Mouse (Mus musculus) forebrain, embryonic 14.5 days (tissue): ENCODE measurements around the gene Isca1. TPM values are rescaled to one million over a fixed set of nuclear protein-coding genes. Genes with fewer than 3 reads are reported as not detected.
"Not testable (repeated sequence)": the region's sequence is repeated elsewhere in the genome, so short reads cannot be mapped to it uniquely, and the experiment has no call there.

Experiments
- ATAC-seq: fragments of 200-750 bp; cut with Nextera tagmentation; 2 replicates; pipeline ENCODE4 v1.8.0; 2017; ENCODE audit warnings: mild to moderate bottlenecking, moderate library complexity
- DNase-seq: peaks from one replicate; pipeline ENCODE4 v3.0.0-alpha.2; 2015; ENCODE audit warnings: low spot score
- H3K27ac ChIP-seq: fragments of 300-500 bp; sonication (generic); 2 replicates; pipeline ENCODE4 v1.5.1; 2014; ENCODE audit warnings: low read depth, mild to moderate bottlenecking, control low read depth, low read length, moderate library complexity
- H3K27me3 ChIP-seq: fragments of 300-500 bp; sonication (generic); replicated peaks from 2 replicates; pipeline ENCODE4 v1.6.1; 2014; ENCODE audit warnings: low read length, control low read depth, mixed read lengths; ENCODE audit not compliant: control insufficient read depth, insufficient read depth
- H3K36me3 ChIP-seq: fragments of 300-500 bp; sonication (generic); 2 replicates; pipeline ENCODE4 v1.6.1; 2014; ENCODE audit warnings: low read length, control low read depth; ENCODE audit not compliant: control insufficient read depth, insufficient read depth
- H3K4me1 ChIP-seq: fragments of 300-500 bp; sonication (generic); 2 replicates; pipeline ENCODE4 v1.6.1; 2014; ENCODE audit warnings: antibody characterized with exemption, low read length, control low read depth; ENCODE audit not compliant: control insufficient read depth, insufficient read depth
- H3K4me2 ChIP-seq: fragments of 300-500 bp; sonication (generic); 2 replicates; pipeline ENCODE4 v1.6.1; 2014; ENCODE audit warnings: mild to moderate bottlenecking, control low read depth, low read length
- H3K4me3 ChIP-seq: fragments of 300-500 bp; sonication (generic); 2 replicates; pipeline ENCODE4 v1.5.1; 2014; ENCODE audit warnings: low read depth, low read length, control low read depth
- H3K9ac ChIP-seq: fragments of 300-500 bp; sonication (generic); 2 replicates; pipeline ENCODE4 v1.6.1; 2014; ENCODE audit warnings: mild to moderate bottlenecking, low read length, control low read depth, moderate library complexity
- H3K9me3 ChIP-seq: fragments of 300-500 bp; sonication (generic); replicated peaks from 2 replicates; pipeline ENCODE4 v1.6.1; 2016; ENCODE audit warnings: low read length, control low read depth, mixed read lengths; ENCODE audit not compliant: control insufficient read depth
- WGBS: fragments of 180-500 bp; shearing (Covaris S2); extraction: QIAGEN DNeasy Blood & Tissue Kit; methylation state at CpG from one replicate; pipeline ENCODE4 v1.1.7; 2014; 5-methylcytosine and 5-hydroxymethylcytosine counted together
- polyA plus RNA-seq: library from polyadenylated mRNA; unstranded; fragments of >200 nt; fragmentation: Nextera tagmentation; extraction: Ambion mirVana; gene quantifications from 2 replicates; pipeline ENCODE4 v1.2.1, GENCODE M21; 2014

The Isca1 gene
- polyA plus RNA-seq, 1 experiment from 2014 or later = 178 TPM

DNA sequence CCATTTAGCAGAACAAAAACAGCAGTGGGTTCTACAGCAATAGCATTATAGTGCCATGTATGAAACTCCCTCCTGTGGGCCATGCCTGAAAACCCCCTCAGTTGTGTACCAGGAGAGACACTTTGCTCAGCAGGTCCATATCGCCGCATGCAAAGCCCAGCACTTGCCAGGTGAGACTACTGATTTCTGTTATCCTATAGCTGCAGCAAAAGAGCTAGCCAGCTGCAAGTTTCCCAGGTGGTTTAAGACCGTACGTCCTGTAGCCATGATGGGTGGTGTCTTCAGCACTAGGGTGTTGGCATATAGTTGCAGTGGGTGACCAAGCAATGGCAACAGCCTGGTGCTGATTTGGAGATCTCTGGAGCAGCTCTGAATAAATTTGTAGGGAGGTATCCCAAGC is 30.2 kb downstream of the Isca1 start:
- H3K4me2 ChIP-seq = no peak overlapping the region
- no peaks in the 10 kb centered on the region for H3K4me1 ChIP-seq
- H3K4me3 ChIP-seq = no peak overlapping the region
- DNase-seq = no peak
- no peak overlapping the region for H3K9ac ChIP-seq
- 90% methylated on average over 4 of the region's 4 CpGs for WGBS
- H3K27me3 ChIP-seq = no peaks in the 10 kb centered on the region
- no peak for ATAC-seq
- H3K9me3 ChIP-seq = no peaks in the 10 kb centered on the region
- H3K27ac ChIP-seq = no peak overlapping the region
- H3K36me3 ChIP-seq = no peaks in the 10 kb centered on the region

DNA sequence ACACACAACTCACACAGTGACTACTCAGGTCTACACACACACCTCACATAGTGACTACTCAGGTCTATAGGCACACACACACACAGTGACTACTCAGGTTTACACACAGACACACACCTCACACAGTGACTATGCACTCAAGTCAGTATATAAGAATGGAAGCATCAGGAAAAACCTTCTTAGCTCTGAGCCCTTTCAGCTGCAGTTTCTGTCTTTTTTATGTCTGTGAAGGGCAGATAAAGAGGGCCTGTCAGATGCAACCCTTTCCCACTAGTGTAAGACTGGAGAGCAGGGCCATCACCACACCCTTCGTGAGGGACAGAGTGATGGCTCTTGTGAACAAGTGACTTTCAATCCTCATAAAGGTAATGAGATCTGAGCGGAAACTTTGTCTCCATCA is 31.2 kb downstream of the Isca1 start:
- H3K9me3 ChIP-seq = no peaks in the 10 kb centered on the region

DNA sequence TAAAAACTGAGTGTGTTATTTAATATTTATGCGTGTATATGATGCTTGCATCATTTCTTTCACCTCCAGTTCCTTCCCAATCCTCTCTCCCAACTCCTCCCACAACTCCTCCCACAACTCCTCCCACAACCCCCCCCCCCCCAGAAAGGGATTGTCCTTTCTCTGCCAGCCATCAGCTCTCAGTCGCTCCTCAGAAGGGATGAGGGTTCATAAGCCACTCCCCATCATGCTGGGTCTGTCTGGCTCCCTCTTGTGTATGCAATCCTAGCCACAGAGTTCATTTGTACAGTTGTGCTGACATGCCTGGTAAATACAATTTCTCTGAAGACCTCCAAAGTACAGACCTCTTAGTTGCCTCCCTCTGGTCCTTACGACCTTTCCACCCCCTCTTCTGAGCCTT is 34.4 kb downstream of the Isca1 start:
- H3K27ac ChIP-seq = no peak overlapping the region
- no peak overlapping the region for H3K4me3 ChIP-seq
- no peak overlapping the region for H3K9ac ChIP-seq
- ATAC-seq = no peak
- H3K4me1 ChIP-seq = no peaks in the 10 kb centered on the region
- WGBS = 31% methylated on average over 3 of the region's 3 CpGs
- no peaks in the 10 kb centered on the region for H3K36me3 ChIP-seq
- DNase-seq = peak; percentile 45
- H3K27me3 ChIP-seq = no peaks in the 10 kb centered on the region
- no peak overlapping the region for H3K4me2 ChIP-seq
- no peaks in the 10 kb centered on the region for H3K9me3 ChIP-seq

More for the DNA sequence above, 31.2 kb downstream of the Isca1 start:
- Histone ChIP-seq H3K27ac (no peak overlapping the region), H3K9ac (no peak overlapping the region), H3K27me3 (no peaks in the 10 kb centered on the region), H3K4me2 (no peak overlapping the region), H3K36me3 (no peaks in the 10 kb centered on the region), H3K4me3 (no peak overlapping the region), H3K4me1 (no peaks in the 10 kb centered on the region)
- DNase-seq (no peak), ATAC-seq (no peak)
- WGBS = 93% methylated on average over 2 of the region's 2 CpGs

DNA sequence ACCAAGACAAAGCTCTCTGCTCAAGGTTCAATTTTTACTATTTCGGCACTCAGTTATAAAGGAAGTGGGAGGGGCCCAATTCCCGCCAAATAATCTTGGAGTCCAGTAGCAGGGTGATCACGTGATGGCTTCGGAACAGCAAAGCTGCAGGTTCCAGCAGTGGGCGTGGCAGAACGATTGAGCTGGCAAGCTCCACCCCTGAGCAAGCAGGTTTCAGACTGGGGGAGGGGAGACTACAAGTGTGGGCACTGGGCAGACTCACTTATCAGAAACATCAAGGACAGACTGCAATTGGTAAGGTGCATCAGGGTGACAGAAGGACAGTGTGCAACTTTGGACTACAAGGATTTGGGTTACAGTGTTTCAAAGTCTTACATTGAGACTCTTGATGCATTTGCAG is 35.3 kb downstream of the Isca1 start:
- H3K36me3 ChIP-seq, H3K9me3 ChIP-seq, H3K9ac ChIP-seq, H3K4me1 ChIP-seq, ATAC-seq, H3K27ac ChIP-seq, H3K4me3 ChIP-seq, H3K4me2 ChIP-seq, H3K27me3 ChIP-seq, DNase-seq: not testable (repeated sequence)
- 27% methylated on average over 6 of the region's 6 CpGs for WGBS

DNA sequence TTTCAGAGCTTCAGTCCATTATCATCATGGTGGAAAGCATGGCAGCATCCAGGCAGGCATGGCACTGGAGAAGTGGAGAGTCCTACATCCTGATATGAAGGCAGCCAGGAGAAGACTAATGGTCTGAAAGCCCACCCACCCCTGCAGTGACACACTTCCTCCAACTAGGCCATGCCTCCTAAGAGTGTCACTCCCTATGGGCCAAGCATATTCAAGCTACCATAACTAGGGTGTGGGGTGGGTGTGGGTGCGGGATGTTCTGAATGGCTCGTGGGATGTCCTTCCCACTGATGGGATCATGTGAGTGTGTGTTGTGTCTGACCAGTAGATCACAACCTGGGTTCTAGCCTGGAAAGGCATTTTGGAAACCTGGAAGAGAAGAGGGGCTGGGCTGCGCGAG is 35.7 kb downstream of the Isca1 start:
- no peak for ATAC-seq
- Histone ChIP-seq H3K27me3 (no peaks in the 10 kb centered on the region), H3K4me3 (no peak overlapping the region), H3K9me3 (no peaks in the 10 kb centered on the region), H3K4me1 (no peaks in the 10 kb centered on the region), H3K4me2 (no peak overlapping the region), H3K36me3 (no peaks in the 10 kb centered on the region), H3K27ac (no peak overlapping the region), H3K9ac (no peak overlapping the region)
- DNase-seq = no peak
- WGBS = 81% methylated on average over 2 of the region's 4 CpGs

DNA sequence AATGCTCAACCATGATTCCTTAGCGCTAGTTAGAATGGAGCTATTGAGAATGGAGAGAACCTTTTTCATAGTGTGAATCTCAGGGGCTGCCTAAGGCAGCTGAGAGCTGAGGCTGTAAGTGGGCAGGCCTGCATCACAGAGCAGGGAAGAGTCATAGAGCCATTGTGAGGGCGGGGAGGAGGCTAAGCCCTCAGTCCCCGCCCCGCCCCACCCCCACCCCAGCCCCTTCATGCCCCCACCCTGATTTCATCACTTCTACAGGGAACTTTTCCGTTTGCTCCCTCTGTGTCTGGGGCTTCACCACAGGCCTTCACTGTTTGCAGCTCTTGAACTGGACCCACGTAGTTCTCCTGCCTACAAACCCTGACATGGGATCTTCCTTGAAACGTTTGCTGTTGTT is 38.0 kb downstream of the Isca1 start, which contains the start of gene Spata31d1d:
Gene Spata31d1d (minus strand): TSS at position 101 of the 400 bp plus-strand sequence.
- Histone ChIP-seq H3K27me3 (no peaks in the 10 kb centered on the region), H3K9me3 (no peaks in the 10 kb centered on the region), H3K36me3 (no peaks in the 10 kb centered on the region), H3K27ac (no peak within 1 kb of the TSS), H3K9ac (no peak within 1 kb of the TSS), H3K4me1 (no peaks in the 10 kb centered on the region), H3K4me2 (no peak within 1 kb of the TSS), H3K4me3 (no peak within 1 kb of the TSS)
- DNase-seq (no peak), ATAC-seq (no peak)
- WGBS = 42% methylated on average over 6 of the region's 7 CpGs

DNA sequence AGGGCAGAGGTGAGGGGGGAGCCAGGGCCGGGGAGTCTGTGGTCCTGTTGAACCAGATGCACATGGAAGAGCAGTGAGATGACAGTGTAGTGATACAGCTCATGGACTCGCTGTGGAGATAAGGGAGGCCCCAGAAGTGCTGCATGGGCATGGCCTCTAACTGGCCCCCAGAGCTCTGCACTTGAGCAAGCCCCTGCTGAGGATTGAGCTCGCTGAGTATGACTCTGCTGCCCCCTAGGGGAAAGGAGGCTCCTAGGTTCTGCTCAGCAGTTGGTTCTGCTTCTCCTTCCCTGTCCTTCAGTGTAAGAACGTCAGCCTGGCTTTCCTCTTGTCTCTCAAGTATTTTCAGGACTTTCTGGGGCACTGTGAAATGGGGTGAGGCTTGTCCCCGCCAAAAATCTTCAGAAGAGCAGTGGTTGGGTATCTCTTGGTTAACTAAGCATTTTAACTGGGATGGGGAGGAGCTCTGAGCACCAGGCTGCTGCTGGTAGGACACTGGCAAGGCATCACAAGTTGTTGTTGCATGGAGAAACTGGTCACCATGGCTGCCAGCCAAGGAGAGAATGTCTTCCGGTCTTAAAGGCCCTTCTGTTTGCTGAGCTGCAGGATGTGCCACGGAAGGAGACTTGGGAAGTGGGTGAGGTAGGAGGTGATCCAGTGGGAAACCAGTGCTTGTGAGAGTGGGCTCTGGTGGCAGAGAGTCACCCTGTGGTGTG is 41.1 kb downstream of the Isca1 start:
- H3K4me2 ChIP-seq = no peak overlapping the region
- H3K27me3 ChIP-seq = no peaks in the 10 kb centered on the region
- 25% methylated on average over 7 of the region's 7 CpGs for WGBS
- DNase-seq = peak; percentile 92
- no peaks in the 10 kb centered on the region for H3K36me3 ChIP-seq
- no peak overlapping the region for H3K9ac ChIP-seq
- H3K27ac ChIP-seq = no peak overlapping the region
- no peak overlapping the region for H3K4me3 ChIP-seq
- no peaks in the 10 kb centered on the region for H3K9me3 ChIP-seq
- peaks cover 3% of the 10 kb centered on the region; the same call in 1 of the 2 replicates for H3K4me1 ChIP-seq
- peak; percentile 85 for ATAC-seq

DNA sequence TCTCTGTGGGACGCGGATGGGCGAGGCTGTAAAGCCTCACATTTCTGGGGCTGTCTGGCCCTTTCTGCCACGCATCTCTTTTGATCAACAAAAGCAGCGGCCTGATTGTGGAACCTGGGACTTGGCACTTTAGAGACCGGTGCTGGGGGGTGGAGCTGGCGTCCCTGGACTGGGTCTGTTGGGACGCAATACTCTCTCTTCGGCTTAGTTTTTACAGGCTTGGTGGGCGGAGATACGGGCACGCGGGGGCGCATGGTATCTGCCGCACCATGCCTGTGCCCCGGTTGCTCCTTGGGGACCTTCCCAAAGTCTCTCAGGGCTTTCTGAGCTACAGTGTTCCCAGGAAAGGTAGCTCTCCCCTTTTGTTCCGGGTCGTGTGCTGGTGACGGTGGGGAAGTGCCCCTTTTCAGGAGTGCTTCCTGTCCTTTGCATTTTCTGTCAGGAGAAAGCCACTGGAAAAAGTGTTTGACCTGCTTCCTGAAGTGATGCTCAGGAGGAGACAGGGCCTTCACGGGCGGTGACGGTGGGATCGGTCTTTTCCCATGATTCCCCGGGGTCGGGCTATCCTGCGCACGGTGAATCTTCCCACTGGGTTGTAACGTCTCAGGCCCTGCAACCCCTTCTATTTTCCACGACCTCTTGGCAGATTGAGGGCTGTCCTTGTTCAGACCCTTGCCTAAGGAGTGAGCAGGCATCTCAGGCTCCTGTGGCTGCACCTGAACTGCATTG is 43.3 kb downstream of the Isca1 start:
- H3K9me3 ChIP-seq = no peaks in the 10 kb centered on the region
- no peak overlapping the region for H3K4me3 ChIP-seq
- no peaks in the 10 kb centered on the region for H3K36me3 ChIP-seq
- ATAC-seq (no peak), DNase-seq (peak; percentile 1)
- peaks cover 3% of the 10 kb centered on the region; the same call in 1 of the 2 replicates for H3K4me1 ChIP-seq
- H3K27ac ChIP-seq = no peak overlapping the region
- no peak overlapping the region; the same call in 1 of the 2 replicates for H3K9ac ChIP-seq
- no peaks in the 10 kb centered on the region for H3K27me3 ChIP-seq
- 39% methylated on average over 29 of the region's 29 CpGs for WGBS
- H3K4me2 ChIP-seq = peak overlapping the region; percentile 31

DNA sequence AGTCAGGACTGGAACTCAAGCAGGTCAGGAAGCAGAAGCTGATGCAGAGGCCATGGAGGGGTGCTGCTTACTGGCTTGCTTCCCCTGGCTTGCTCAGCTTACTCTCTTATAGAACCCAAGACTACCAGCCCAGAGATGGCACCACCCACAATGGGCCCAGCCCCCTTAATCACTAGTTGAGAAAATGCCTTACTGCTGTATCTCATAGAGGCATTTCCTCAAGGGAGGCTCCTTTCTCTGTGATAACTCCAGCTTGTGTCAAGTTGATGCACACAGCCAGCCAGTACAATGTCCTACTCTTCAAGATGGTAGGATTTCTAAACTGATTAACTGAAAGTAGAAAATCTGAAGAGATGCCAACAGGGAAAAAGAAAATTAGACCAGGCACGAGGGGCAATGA is 47.5 kb downstream of the Isca1 start:
- not testable (repeated sequence) for H3K27ac ChIP-seq, H3K9ac ChIP-seq, H3K4me3 ChIP-seq, DNase-seq, H3K36me3 ChIP-seq, H3K9me3 ChIP-seq, H3K27me3 ChIP-seq, H3K4me2 ChIP-seq, ATAC-seq, H3K4me1 ChIP-seq
- WGBS = 79% methylated on average over 1 of the region's 1 CpGs
